Mouse (Mus musculus) spleen, adult 2 months (tissue): ENCODE data around the gene Stox2. TPM values are rescaled to one million over a fixed set of nuclear protein-coding genes. Genes with fewer than 3 reads are reported as not detected.

Experiments
- DNase-seq, 2 experiments: peaks; one replicate each; pipeline versions ENCODE4 v3.0.0 to v3.0.0-alpha.2; 2012 to 2021; ENCODE audit warnings: low spot score in 2 of 2, low read depth in 1 of 2
- H3K27ac ChIP-seq: fragments of 200-500 bp; 2 replicates; pipeline ENCODE4 v1.5.1; 2012; ENCODE audit warnings: low read length, inconsistent platforms; ENCODE audit not compliant: insufficient read depth
- H3K27me3 ChIP-seq: fragments of 200-500 bp; 2 replicates; pipeline ENCODE4 v1.6.1; 2012; ENCODE audit warnings: mild to moderate bottlenecking, moderate library complexity, low read length, inconsistent platforms; ENCODE audit not compliant: control insufficient read depth, insufficient read depth
- H3K36me3 ChIP-seq: fragments of 200-500 bp; 2 replicates; pipeline ENCODE4 v1.6.1; 2012; ENCODE audit warnings: mild to moderate bottlenecking, low read length, inconsistent platforms; ENCODE audit not compliant: control insufficient read depth, insufficient read depth
- H3K4me1 ChIP-seq: fragments of 200-500 bp; 2 replicates; pipeline ENCODE4 v1.6.1; 2011; ENCODE audit warnings: inconsistent platforms; ENCODE audit not compliant: control insufficient read depth, insufficient read depth, insufficient read length
- H3K4me3 ChIP-seq: fragments of 200-500 bp; 2 replicates; pipeline ENCODE4 v1.5.1; 2011; ENCODE audit warnings: mild to moderate bottlenecking, inconsistent platforms; ENCODE audit not compliant: insufficient read depth, insufficient read length; ENCODE audit errors: extremely low read depth
- CTCF ChIP-seq: fragments of 200-500 bp; IDR thresholded peaks from 2 replicates; pipeline ENCODE4 v1.5.1; 2011; ENCODE audit warnings: mild to moderate bottlenecking, inconsistent platforms; ENCODE audit not compliant: insufficient read depth, insufficient read length, insufficient replicate concordance; ENCODE audit errors: extremely low read depth
- POLR2A ChIP-seq: fragments of 200-500 bp; IDR thresholded peaks from 2 replicates; pipeline ENCODE4 v1.6.1; 2011; ENCODE audit warnings: low read depth, low read length, inconsistent platforms
- WGBS: fragments of 180-500 bp; shearing (Covaris S2); methylation state at CpG from one replicate; pipeline ENCODE4 v1.1.7; 2018; 5-methylcytosine and 5-hydroxymethylcytosine counted together
- polyA plus RNA-seq: library from polyadenylated mRNA; depleted of rRNA; stranded (reverse); fragments of >200 nt; gene quantifications from 2 replicates; pipeline ENCODE4 v1.2.3, GENCODE M21; 2012; rRNA removed

The Stox2 gene
- polyA plus RNA-seq = 0.35 and 0.50 TPM in 2 replicates

GRCm38 (mm10) chr8:47446312-47447046 is at the start of gene Stox2:
Stox2 (minus strand) TSS chr8:47446362.
- Histone ChIP-seq H3K4me1 (no peaks in the 10 kb centered on the region), H3K27me3 (no peaks in the 10 kb centered on the region), H3K4me3 (no peak within 1 kb of the TSS), H3K27ac (no peak within 1 kb of the TSS), H3K36me3 (no peaks in the 10 kb centered on the region)
- DNase-seq = no peak
- TF ChIP-seq CTCF (no peak), POLR2A (no peak)
- 91% methylated on average over 19 of the region's 19 CpGs for WGBS

- Histone ChIP-seq H3K27me3 (no peaks in the 10 kb centered on the region), H3K36me3 (peaks cover 39% of the 10 kb centered on the region), H3K27ac (no peak overlapping the region), H3K4me3 (no peak overlapping the region), H3K4me1 (no peaks in the 10 kb centered on the region)
- no peak for DNase-seq
- 92% methylated on average over 6 of the region's 6 CpGs for WGBS
- TF ChIP-seq POLR2A = no peak
- TF ChIP-seq CTCF = no peak
These were observed 49.3 kb upstream of the Stox2 start for GRCm38 (mm10) chr8:47495428-47495827.

GRCm38 (mm10) chr8:47494602-47495153 is 48.5 kb upstream of the Stox2 start:
- no peaks in the 10 kb centered on the region for H3K27me3 ChIP-seq
- H3K36me3 ChIP-seq = peaks cover 41% of the 10 kb centered on the region
- no peak for TF ChIP-seq CTCF
- TF ChIP-seq POLR2A = no peak
- no peaks in the 10 kb centered on the region for H3K4me1 ChIP-seq
- H3K4me3 ChIP-seq = no peak overlapping the region
- WGBS = 86% methylated on average over 12 of the region's 12 CpGs
- DNase-seq = no peak
- no peak overlapping the region for H3K27ac ChIP-seq

GRCm38 (mm10) chr8:47493106-47493505 is 46.9 kb upstream of the Stox2 start:
- 88% methylated on average over 12 of the region's 12 CpGs for WGBS
- no peak overlapping the region for H3K27ac ChIP-seq
- peaks cover 35% of the 10 kb centered on the region for H3K36me3 ChIP-seq
- no peaks in the 10 kb centered on the region for H3K4me1 ChIP-seq
- no peaks in the 10 kb centered on the region for H3K27me3 ChIP-seq
- no peak for DNase-seq
- H3K4me3 ChIP-seq = no peak overlapping the region
- TF ChIP-seq CTCF (no peak), POLR2A (no peak)

DNA sequence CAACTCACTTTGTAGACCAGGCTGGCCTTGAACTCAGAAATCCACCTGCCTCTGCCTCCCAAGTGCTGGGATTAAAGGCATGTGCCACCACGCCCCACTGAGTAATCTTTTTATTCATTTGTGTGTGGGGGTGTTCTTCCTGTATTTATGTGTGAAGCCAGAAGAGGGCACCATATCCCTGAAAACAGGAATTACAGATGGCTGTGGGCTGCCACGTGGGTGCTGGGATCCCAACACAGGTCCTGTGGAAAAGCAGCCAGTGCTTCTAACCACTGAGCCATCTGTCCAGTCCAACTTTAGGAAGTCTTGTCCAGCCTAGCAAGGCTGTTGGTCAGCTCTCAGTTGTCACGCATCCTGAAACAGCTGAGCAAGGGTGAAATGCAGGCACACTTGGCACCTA is 41.1 kb upstream of the Stox2 start:
- no peak for TF ChIP-seq POLR2A
- no peak for TF ChIP-seq CTCF

GRCm38 (mm10) chr8:47482354-47483071 is 36.4 kb upstream of the Stox2 start:
- DNase-seq = no peak
- Histone ChIP-seq H3K4me1 (no peaks in the 10 kb centered on the region), H3K27me3 (no peaks in the 10 kb centered on the region), H3K36me3 (no peaks in the 10 kb centered on the region), H3K27ac (no peak overlapping the region), H3K4me3 (no peak overlapping the region)
- WGBS = 86% methylated on average over 12 of the region's 12 CpGs
- no peak for TF ChIP-seq CTCF
- TF ChIP-seq POLR2A = no peak

More for the DNA sequence above, 41.1 kb upstream of the Stox2 start:
- Histone ChIP-seq H3K4me3 (no peak overlapping the region), H3K4me1 (no peaks in the 10 kb centered on the region), H3K36me3 (peaks cover 12% of the 10 kb centered on the region), H3K27me3 (no peaks in the 10 kb centered on the region), H3K27ac (no peak overlapping the region)
- no peak for DNase-seq
- 86% methylated on average over 3 of the region's 3 CpGs for WGBS
